Mouse (Mus musculus) thymus, adult 2 months (tissue): ENCODE results near the gene Gpr182.

Experiments used
- CTCF ChIP-seq: fragments of 200-500 bp; IDR thresholded peaks from 2 replicates; pipeline ENCODE4 v1.5.1; 2012; ENCODE audit warnings: mild to moderate bottlenecking, control low read depth, low read length, moderate library complexity, borderline replicate concordance; ENCODE audit not compliant: control insufficient read depth, poor library complexity, insufficient read depth; ENCODE audit errors: extremely low read depth
- POLR2A ChIP-seq: fragments of 200-500 bp; IDR thresholded peaks from 2 replicates; pipeline ENCODE4 v1.6.1; 2012; ENCODE audit warnings: mild to moderate bottlenecking, low read length, control low read depth, moderate library complexity; ENCODE audit not compliant: control insufficient read depth, poor library complexity, insufficient read depth; ENCODE audit errors: extremely low read depth

DNA sequence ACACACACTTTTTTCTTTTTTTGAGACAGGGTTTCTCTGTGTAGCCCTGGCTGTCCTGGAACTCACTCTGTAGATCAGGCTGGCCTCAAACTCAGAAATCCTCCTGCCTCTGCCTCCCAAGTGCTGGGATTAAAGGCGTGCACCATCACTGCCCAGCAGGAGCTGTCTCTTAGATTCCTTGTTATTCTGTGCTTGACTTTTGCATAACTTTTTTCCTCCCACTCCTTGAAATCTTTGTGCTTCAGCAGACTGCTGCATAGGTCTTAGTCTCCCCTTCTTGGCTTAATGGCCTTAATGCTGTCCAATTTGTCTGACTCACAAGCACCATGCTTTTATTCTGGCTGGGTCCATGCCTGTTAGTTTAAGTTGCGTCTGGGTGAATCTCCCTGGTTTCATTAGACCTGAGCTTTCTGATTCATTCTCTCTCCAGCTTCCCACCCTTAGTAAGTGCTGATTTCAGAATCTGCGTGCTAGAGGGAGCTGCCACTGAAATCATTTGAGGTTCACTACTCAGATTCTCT is 42.6 kb downstream of the Gpr182 start:
- TF ChIP-seq POLR2A (no peak), CTCF (no peak)
